Mouse (Mus musculus): ENCODE data around the gene Ilk.

The Ilk gene

GRCm38 (mm10) chr7:105736264-105736901 is at the start of gene Ilk:
TSS of gene Ilk (plus strand) at chr7:105736592.
- no peak; the same call in 1 of the 2 replicates for TF ChIP-seq GATA4 (IDR thresholded peaks at IDR 0.05; ENCODE audit: insufficient replicate concordance, low read length)

- no peak for TF ChIP-seq GATA4 (IDR thresholded peaks at IDR 0.05; ENCODE audit: insufficient replicate concordance, low read length)
Observed at GRCm38 (mm10) chr7:105690875-105691274, 45.5 kb upstream of the Ilk start.

GRCm38 (mm10) chr7:105703184-105703583 is 33.2 kb upstream of the Ilk start:
- TF ChIP-seq GATA4 (IDR thresholded peaks at IDR 0.05; ENCODE audit: insufficient replicate concordance, low read length): no peak

GRCm38 (mm10) chr7:105703816-105704215 is 32.6 kb upstream of the Ilk start:
- no peak for TF ChIP-seq GATA4 (IDR thresholded peaks at IDR 0.05; ENCODE audit: insufficient replicate concordance, low read length)

- TF ChIP-seq GATA4 (IDR thresholded peaks at IDR 0.05; ENCODE audit: insufficient replicate concordance, low read length): no peak
Observed at GRCm38 (mm10) chr7:105708733-105709132, 27.7 kb upstream of the Ilk start.

- TF ChIP-seq GATA4 (IDR thresholded peaks at IDR 0.05; ENCODE audit: insufficient replicate concordance, low read length): no peak
Observed at GRCm38 (mm10) chr7:105715366-105715765, 21.0 kb upstream of the Ilk start.

- TF ChIP-seq GATA4 (IDR thresholded peaks at IDR 0.05; ENCODE audit: insufficient replicate concordance, low read length): no peak
Observed at GRCm38 (mm10) chr7:105721916-105722315, 14.5 kb upstream of the Ilk start.

GRCm38 (mm10) chr7:105726144-105726979 is 10.0 kb upstream of the Ilk start:
- TF ChIP-seq GATA4 (IDR thresholded peaks at IDR 0.05; ENCODE audit: insufficient replicate concordance, low read length): no peak

GRCm38 (mm10) chr7:105726980-105727325 is 9.4 kb upstream of the Ilk start:
- TF ChIP-seq GATA4 (IDR thresholded peaks at IDR 0.05; ENCODE audit: insufficient replicate concordance, low read length): no peak

- no peak for TF ChIP-seq GATA4 (IDR thresholded peaks at IDR 0.05; ENCODE audit: insufficient replicate concordance, low read length)
Observed at GRCm38 (mm10) chr7:105728701-105729428, 7.5 kb upstream of the Ilk start.

GRCm38 (mm10) chr7:105733836-105734235 is 2.6 kb upstream of the Ilk start:
- no peak for TF ChIP-seq GATA4 (IDR thresholded peaks at IDR 0.05; ENCODE audit: insufficient replicate concordance, low read length)

- no peak for TF ChIP-seq GATA4 (IDR thresholded peaks at IDR 0.05; ENCODE audit: insufficient replicate concordance, low read length)
Observed at GRCm38 (mm10) chr7:105734826-105735225, 1.6 kb upstream of the Ilk start.

- no peak for TF ChIP-seq GATA4 (IDR thresholded peaks at IDR 0.05; ENCODE audit: insufficient replicate concordance, low read length)
Observed at GRCm38 (mm10) chr7:105736911-105737521, 624 bp downstream of the Ilk start, which contains the start of gene Rrp8. TSS of gene Rrp8 (minus strand) at chr7:105737385.

GRCm38 (mm10) chr7:105737648-105738047 is 1.3 kb downstream of the Ilk start:
- TF ChIP-seq GATA4 (IDR thresholded peaks at IDR 0.05; ENCODE audit: insufficient replicate concordance, low read length): no peak

GRCm38 (mm10) chr7:105738286-105738685 is 1.9 kb downstream of the Ilk start:
- no peak for TF ChIP-seq GATA4 (IDR thresholded peaks at IDR 0.05; ENCODE audit: insufficient replicate concordance, low read length)
